Mouse (Mus musculus) embryonic facial prominence, embryonic 11.5 days (tissue): Measurements from ENCODE around the gene Numbl. TPM values are rescaled to one million over a fixed set of nuclear protein-coding genes. Genes with fewer than 3 reads are reported as not detected.
A peak's percentile ranks its signal among the peaks of the same experiment; 100 is the strongest.

ENCODE experiments used
- ATAC-seq: fragments of 200-750 bp; cut with Nextera tagmentation; replicated peaks from 2 replicates; pipeline ENCODE4 v1.8.0; 2017; ENCODE audit warnings: low read depth; ENCODE audit not compliant: insufficient number of reproducible peaks, low FRiP score, low TSS enrichment
- DNase-seq: peaks from one replicate; pipeline ENCODE4 v3.0.0-alpha.2; 2015; ENCODE audit warnings: low spot score
- H3K27ac ChIP-seq: fragments of 300-500 bp; sonication (generic); replicated peaks from 2 replicates; pipeline ENCODE4 v1.5.1; 2014; ENCODE audit warnings: mild to moderate bottlenecking, low read depth, low read length, control low read depth
- H3K27me3 ChIP-seq: fragments of 300-500 bp; sonication (generic); 2 replicates; pipeline ENCODE4 v1.6.1; 2014; ENCODE audit warnings: mild to moderate bottlenecking, low read length, moderate library complexity, mixed read lengths; ENCODE audit not compliant: control insufficient read depth, insufficient read depth
- H3K36me3 ChIP-seq: fragments of 300-500 bp; sonication (generic); replicated peaks from 2 replicates; pipeline ENCODE4 v1.6.1; 2014; ENCODE audit warnings: low read depth, mild to moderate bottlenecking, low read length, moderate library complexity, mixed read lengths; ENCODE audit not compliant: control insufficient read depth, insufficient read depth
- H3K4me1 ChIP-seq: fragments of 300-500 bp; sonication (generic); 2 replicates; pipeline ENCODE4 v1.6.1; 2014; ENCODE audit warnings: low read length, mixed read lengths; ENCODE audit not compliant: control insufficient read depth, insufficient read depth
- H3K4me2 ChIP-seq: fragments of 300-500 bp; sonication (generic); 2 replicates; pipeline ENCODE4 v1.6.1; 2014; ENCODE audit warnings: low read depth, mild to moderate bottlenecking, control low read depth, low read length, moderate library complexity
- H3K4me3 ChIP-seq: fragments of 300-500 bp; sonication (generic); 2 replicates; pipeline ENCODE4 v1.5.1; 2014; ENCODE audit warnings: low read depth, low read length, control low read depth
- H3K9ac ChIP-seq: fragments of 300-500 bp; sonication (generic); replicated peaks from 2 replicates; pipeline ENCODE4 v1.6.1; 2014; ENCODE audit warnings: mild to moderate bottlenecking, control low read depth, low read length
- H3K9me3 ChIP-seq: fragments of 300-500 bp; sonication (generic); replicated peaks from 2 replicates; pipeline ENCODE4 v1.6.1; 2016; ENCODE audit warnings: mild to moderate bottlenecking, low read length, inconsistent platforms, mixed read lengths; ENCODE audit not compliant: control insufficient read depth
- WGBS: fragments of 180-500 bp; shearing (Covaris S2); extraction: QIAGEN DNeasy Blood & Tissue Kit; methylation state at CpG from one replicate; pipeline ENCODE4 v1.1.7; 2014; 5-methylcytosine and 5-hydroxymethylcytosine counted together
- polyA plus RNA-seq: library from polyadenylated mRNA; unstranded; fragments of >200 nt; fragmentation: Nextera tagmentation; extraction: Ambion mirVana; gene quantifications from 2 replicates; pipeline ENCODE4 v1.2.1, GENCODE M21; 2014

The Numbl gene
- polyA plus RNA-seq, 1 experiment from 2014 or later = 9.5 TPM

GRCm38 (mm10) chr7:27319411-27319810 is 61.2 kb downstream of the Numbl start:
- DNase-seq = no peak
- WGBS = 89% methylated on average over 22 of the region's 22 CpGs

GRCm38 (mm10) chr7:27322291-27322690 is 64.1 kb downstream of the Numbl start:
- H3K27ac ChIP-seq = no peak overlapping the region
- H3K36me3 ChIP-seq = no peaks in the 10 kb centered on the region
- no peaks in the 10 kb centered on the region for H3K9me3 ChIP-seq
- no peak overlapping the region for H3K9ac ChIP-seq
- H3K27me3 ChIP-seq = peaks cover 18% of the 10 kb centered on the region
- 18% methylated on average over 13 of the region's 13 CpGs for WGBS
- peaks cover 6% of the 10 kb centered on the region for H3K4me1 ChIP-seq
- H3K4me3 ChIP-seq = no peak overlapping the region
- H3K4me2 ChIP-seq = no peak overlapping the region
- no peak for ATAC-seq
- DNase-seq = no peak

More at GRCm38 (mm10) chr7:27319411-27319810, 61.2 kb downstream of the Numbl start:
- Histone ChIP-seq H3K9me3 (no peaks in the 10 kb centered on the region), H3K9ac (no peak overlapping the region), H3K4me1 (no peaks in the 10 kb centered on the region), H3K27me3 (peaks cover 2% of the 10 kb centered on the region; the same call in 1 of the 2 replicates), H3K4me3 (no peak overlapping the region), H3K27ac (no peak overlapping the region), H3K4me2 (no peak overlapping the region), H3K36me3 (no peaks in the 10 kb centered on the region)
- ATAC-seq = no peak

- Histone ChIP-seq H3K4me3 (no peak overlapping the region), H3K4me2 (no peak overlapping the region), H3K27me3 (peaks cover 22% of the 10 kb centered on the region), H3K4me1 (peaks cover 6% of the 10 kb centered on the region), H3K9ac (no peak overlapping the region), H3K27ac (no peak overlapping the region), H3K9me3 (no peaks in the 10 kb centered on the region), H3K36me3 (no peaks in the 10 kb centered on the region)
- 91% methylated on average over 5 of the region's 5 CpGs for WGBS
- DNase-seq = no peak
- no peak for ATAC-seq
These were observed 64.8 kb downstream of the Numbl start for GRCm38 (mm10) chr7:27323001-27323400.

GRCm38 (mm10) chr7:27324161-27324560 is 65.9 kb downstream of the Numbl start:
- H3K4me2 ChIP-seq = no peak overlapping the region
- H3K27me3 ChIP-seq = peaks cover 26% of the 10 kb centered on the region
- no peak overlapping the region for H3K9ac ChIP-seq
- ATAC-seq (no peak), DNase-seq (no peak)
- H3K4me1 ChIP-seq = peaks cover 6% of the 10 kb centered on the region
- H3K9me3 ChIP-seq = no peaks in the 10 kb centered on the region
- 98% methylated on average over 11 of the region's 11 CpGs for WGBS
- H3K4me3 ChIP-seq = no peak overlapping the region
- H3K27ac ChIP-seq = no peak overlapping the region
- no peaks in the 10 kb centered on the region for H3K36me3 ChIP-seq

- Histone ChIP-seq H3K4me1 (peaks cover 6% of the 10 kb centered on the region), H3K9me3 (no peaks in the 10 kb centered on the region), H3K9ac (no peak overlapping the region), H3K27me3 (peaks cover 33% of the 10 kb centered on the region), H3K4me3 (no peak overlapping the region), H3K27ac (no peak overlapping the region), H3K4me2 (no peak overlapping the region), H3K36me3 (no peaks in the 10 kb centered on the region)
- 42% methylated on average over 19 of the region's 20 CpGs for WGBS
- DNase-seq (no peak), ATAC-seq (no peak)
These were observed 66.7 kb downstream of the Numbl start for GRCm38 (mm10) chr7:27324928-27325327.

- H3K36me3 ChIP-seq = no peaks in the 10 kb centered on the region
- under 1% methylated on average over 24 of the region's 24 CpGs for WGBS
- H3K4me2 ChIP-seq = peak overlapping the region; percentile 47
- peak overlapping the region; percentile 48 for H3K9ac ChIP-seq
- H3K4me3 ChIP-seq = peak overlapping the region; percentile 20
- no peaks in the 10 kb centered on the region for H3K9me3 ChIP-seq
- H3K4me1 ChIP-seq = peaks cover 6% of the 10 kb centered on the region
- no peak overlapping the region for H3K27ac ChIP-seq
- ATAC-seq = 0 out of 2 replicates have a peak, but pooled peaks have one; percentile 20
- H3K27me3 ChIP-seq = peaks cover 41% of the 10 kb centered on the region
- DNase-seq = peak; percentile 62
These were observed 67.5 kb downstream of the Numbl start for GRCm38 (mm10) chr7:27325697-27326096.

GRCm38 (mm10) chr7:27326101-27326880 is 68.1 kb downstream of the Numbl start:
- no peaks in the 10 kb centered on the region for H3K9me3 ChIP-seq
- DNase-seq (peak; percentile 28), ATAC-seq (peak; percentile 22; the same call in 1 of the 2 replicates)
- 0 out of 2 replicates have a peak overlapping the region, but pooled peaks have one; percentile 6 for H3K4me3 ChIP-seq
- H3K4me2 ChIP-seq = peak overlapping the region; percentile 47
- no peak overlapping the region for H3K27ac ChIP-seq
- H3K36me3 ChIP-seq = no peaks in the 10 kb centered on the region
- H3K27me3 ChIP-seq = peaks cover 47% of the 10 kb centered on the region
- peaks cover 8% of the 10 kb centered on the region for H3K4me1 ChIP-seq
- H3K9ac ChIP-seq = peak overlapping the region; percentile 22; the same call in 1 of the 2 replicates
- 26% methylated on average over 34 of the region's 34 CpGs for WGBS

- no peak overlapping the region for H3K27ac ChIP-seq
- no peak overlapping the region for H3K4me2 ChIP-seq
- H3K36me3 ChIP-seq = no peaks in the 10 kb centered on the region
- no peak overlapping the region for H3K9ac ChIP-seq
- no peaks in the 10 kb centered on the region for H3K9me3 ChIP-seq
- H3K27me3 ChIP-seq = peaks cover 57% of the 10 kb centered on the region
- DNase-seq (no peak), ATAC-seq (no peak)
- H3K4me3 ChIP-seq = no peak overlapping the region
- peaks cover 8% of the 10 kb centered on the region for H3K4me1 ChIP-seq
- WGBS = 87% methylated on average over 8 of the region's 8 CpGs
These were observed 69.3 kb downstream of the Numbl start for GRCm38 (mm10) chr7:27327500-27327899.
